Mouse (Mus musculus) liver, embryonic 15.5 days (tissue): Measurements from ENCODE around the gene Snta1. TPM values are rescaled to one million over a fixed set of nuclear protein-coding genes. Genes with fewer than 3 reads are reported as not detected.
A peak's percentile ranks its signal among the peaks of the same experiment; 100 is the strongest.

Experiments
- ATAC-seq: fragments of 200-750 bp; cut with Nextera tagmentation; 2 replicates; pipeline ENCODE4 v1.8.0; 2017; ENCODE audit warnings: moderate number of reproducible peaks, mild to moderate bottlenecking, moderate library complexity; ENCODE audit not compliant: insufficient read depth
- H3K27ac ChIP-seq: fragments of 300-500 bp; sonication (generic); replicated peaks from 2 replicates; pipeline ENCODE4 v1.5.1; 2015; ENCODE audit warnings: mild to moderate bottlenecking, inconsistent platforms
- H3K27me3 ChIP-seq: fragments of 300-500 bp; sonication (generic); 2 replicates; pipeline ENCODE4 v1.6.1; 2015; ENCODE audit warnings: mild to moderate bottlenecking, inconsistent platforms
- H3K36me3 ChIP-seq: fragments of 300-500 bp; sonication (generic); replicated peaks from 2 replicates; pipeline ENCODE4 v1.6.1; 2015; ENCODE audit warnings: moderate library complexity, mild to moderate bottlenecking, inconsistent platforms
- H3K4me1 ChIP-seq: fragments of 300-500 bp; sonication (generic); replicated peaks from 2 replicates; pipeline ENCODE4 v1.6.1; 2015; ENCODE audit warnings: inconsistent platforms
- H3K4me2 ChIP-seq: fragments of 300-500 bp; sonication (generic); 2 replicates; pipeline ENCODE4 v1.6.1; 2015; ENCODE audit warnings: moderate library complexity, mild to moderate bottlenecking, inconsistent platforms
- H3K4me3 ChIP-seq: fragments of 300-500 bp; sonication (generic); replicated peaks from 2 replicates; pipeline ENCODE4 v1.5.1; 2015; ENCODE audit warnings: mild to moderate bottlenecking, inconsistent platforms
- H3K9ac ChIP-seq: fragments of 300-500 bp; sonication (generic); 2 replicates; pipeline ENCODE4 v1.6.1; 2015; ENCODE audit warnings: moderate library complexity, mild to moderate bottlenecking, inconsistent platforms
- H3K9me3 ChIP-seq: fragments of 300-500 bp; sonication (generic); replicated peaks from 2 replicates; pipeline ENCODE4 v1.6.1; 2016; ENCODE audit warnings: inconsistent platforms
- WGBS: fragments of 180-500 bp; shearing (Covaris S2); methylation state at CpG from one replicate; pipeline ENCODE4 v1.1.7; 2015; ENCODE audit warnings: mixed read lengths; ENCODE audit not compliant: insufficient replicate concordance; 5-methylcytosine and 5-hydroxymethylcytosine counted together
- polyA plus RNA-seq: library from polyadenylated mRNA; unstranded; fragments of >200 nt; fragmentation: Nextera tagmentation; extraction: Ambion mirVana; gene quantifications from 2 replicates; pipeline ENCODE4 v1.2.1, GENCODE M21; 2015

Snta1 gene
- polyA plus RNA-seq, 1 experiment from 2014 or later: 2.9 TPM

DNA sequence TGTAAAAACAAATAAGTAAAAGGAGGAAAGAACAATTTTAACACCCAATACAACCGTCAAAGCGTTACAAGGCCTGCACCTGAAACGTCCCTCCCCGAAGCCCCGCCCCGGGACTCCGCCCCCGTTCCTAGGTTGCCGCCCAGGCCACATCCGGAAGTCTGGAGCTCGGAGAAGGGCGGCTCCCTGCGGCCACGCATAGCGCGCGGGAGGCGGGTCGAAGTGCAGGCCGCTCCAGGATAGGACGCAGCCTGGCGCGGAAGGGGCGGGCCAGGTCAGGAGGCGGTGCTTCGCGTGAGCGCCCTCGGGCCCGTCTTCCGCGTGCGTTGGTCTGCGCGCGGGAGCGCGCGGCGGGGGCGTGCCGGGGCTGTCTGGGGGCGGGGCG, 28.2 kb upstream of the Snta1 start:
- H3K4me3 ChIP-seq: peak overlapping the region; percentile 81
- no peaks in the 10 kb centered on the region for H3K36me3 ChIP-seq
- peak; percentile 99 for ATAC-seq
- 0 out of 2 replicates have a peak overlapping the region, but pooled peaks have one; percentile 93 for H3K9ac ChIP-seq
- under 1% methylated on average over 44 of the region's 44 CpGs for WGBS
- H3K4me1 ChIP-seq: peaks cover 38% of the 10 kb centered on the region
- H3K27me3 ChIP-seq: no peaks in the 10 kb centered on the region
- peak overlapping the region; percentile 83 for H3K27ac ChIP-seq
- no peaks in the 10 kb centered on the region for H3K9me3 ChIP-seq
- H3K4me2 ChIP-seq: peak overlapping the region; percentile 82

- no peak overlapping the region for H3K9ac ChIP-seq
- no peaks in the 10 kb centered on the region for H3K9me3 ChIP-seq
- no peak overlapping the region for H3K4me3 ChIP-seq
- no peaks in the 10 kb centered on the region for H3K36me3 ChIP-seq
- no peak overlapping the region; the same call in 1 of the 2 replicates for H3K27ac ChIP-seq
- H3K4me2 ChIP-seq: no peak overlapping the region
- ATAC-seq: no peak
- H3K27me3 ChIP-seq: no peaks in the 10 kb centered on the region
- peaks cover 38% of the 10 kb centered on the region for H3K4me1 ChIP-seq
- 87% methylated on average over 7 of the region's 7 CpGs for WGBS
Observed at GRCm38 (mm10) chr2:154434690-154435089, 26.8 kb upstream of the Snta1 start.

DNA sequence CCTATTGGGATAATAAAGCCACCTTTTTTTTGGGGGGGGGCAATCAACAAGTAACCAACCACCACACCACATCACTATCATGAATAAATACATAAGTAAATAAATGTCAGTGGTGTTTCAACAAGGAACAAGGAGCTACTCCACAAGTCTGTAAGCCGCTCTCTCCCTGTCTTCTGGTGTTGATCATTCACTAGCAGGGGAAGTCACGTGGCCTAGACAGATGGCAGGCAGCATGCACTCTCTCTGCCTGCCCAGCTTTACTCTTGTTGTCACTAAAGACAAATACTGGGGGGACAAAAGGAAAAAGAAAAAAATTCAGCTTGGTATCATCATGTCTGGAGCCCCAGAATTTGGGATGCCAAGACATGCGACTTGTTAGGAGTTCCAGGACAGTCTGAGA, 25.5 kb upstream of the Snta1 start:
- ATAC-seq: no peak
- Histone ChIP-seq H3K4me2 (no peak overlapping the region), H3K9ac (no peak overlapping the region), H3K9me3 (no peaks in the 10 kb centered on the region), H3K36me3 (no peaks in the 10 kb centered on the region), H3K27me3 (no peaks in the 10 kb centered on the region), H3K4me1 (peaks cover 29% of the 10 kb centered on the region), H3K4me3 (no peak overlapping the region), H3K27ac (no peak overlapping the region)
- WGBS: 69% methylated on average over 3 of the region's 3 CpGs

GRCm38 (mm10) chr2:154432696-154433095, 24.8 kb upstream of the Snta1 start:
- no peak for ATAC-seq

DNA sequence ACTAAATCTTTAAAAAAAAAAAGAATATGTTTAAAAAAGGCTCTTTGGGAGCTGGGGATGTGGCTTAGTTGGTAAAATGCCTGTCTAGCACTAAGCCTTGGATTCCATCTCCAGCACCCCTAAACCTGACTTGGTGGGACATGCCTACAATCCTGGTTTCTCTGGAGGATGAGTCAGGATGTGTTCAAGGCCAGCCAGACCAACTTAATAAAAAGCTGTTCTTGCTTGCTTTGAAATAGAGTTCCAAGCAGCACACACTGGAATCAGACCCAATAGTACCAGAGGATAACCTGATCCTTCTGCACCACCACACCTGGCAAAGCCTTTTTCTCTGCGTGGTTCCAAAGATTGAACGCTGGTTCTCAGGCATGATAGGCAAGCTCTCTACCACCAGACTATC, 22.7 kb upstream of the Snta1 start:
- ATAC-seq: no peak
- H3K9ac ChIP-seq: no peak overlapping the region
- H3K27ac ChIP-seq: no peak overlapping the region
- WGBS: 81% methylated on average over 2 of the region's 2 CpGs
- peaks cover 12% of the 10 kb centered on the region for H3K4me1 ChIP-seq
- no peak overlapping the region for H3K4me2 ChIP-seq
- peaks cover 24% of the 10 kb centered on the region for H3K27me3 ChIP-seq
- no peaks in the 10 kb centered on the region for H3K36me3 ChIP-seq
- H3K9me3 ChIP-seq: no peaks in the 10 kb centered on the region
- no peak overlapping the region for H3K4me3 ChIP-seq

More at GRCm38 (mm10) chr2:154432696-154433095, 24.8 kb upstream of the Snta1 start:
- Histone ChIP-seq H3K4me3 (no peak overlapping the region), H3K4me1 (peaks cover 25% of the 10 kb centered on the region), H3K27me3 (peaks cover 7% of the 10 kb centered on the region), H3K36me3 (no peaks in the 10 kb centered on the region), H3K4me2 (no peak overlapping the region), H3K9ac (no peak overlapping the region), H3K9me3 (no peaks in the 10 kb centered on the region), H3K27ac (no peak overlapping the region)
- WGBS: 38% methylated on average over 2 of the region's 2 CpGs

DNA sequence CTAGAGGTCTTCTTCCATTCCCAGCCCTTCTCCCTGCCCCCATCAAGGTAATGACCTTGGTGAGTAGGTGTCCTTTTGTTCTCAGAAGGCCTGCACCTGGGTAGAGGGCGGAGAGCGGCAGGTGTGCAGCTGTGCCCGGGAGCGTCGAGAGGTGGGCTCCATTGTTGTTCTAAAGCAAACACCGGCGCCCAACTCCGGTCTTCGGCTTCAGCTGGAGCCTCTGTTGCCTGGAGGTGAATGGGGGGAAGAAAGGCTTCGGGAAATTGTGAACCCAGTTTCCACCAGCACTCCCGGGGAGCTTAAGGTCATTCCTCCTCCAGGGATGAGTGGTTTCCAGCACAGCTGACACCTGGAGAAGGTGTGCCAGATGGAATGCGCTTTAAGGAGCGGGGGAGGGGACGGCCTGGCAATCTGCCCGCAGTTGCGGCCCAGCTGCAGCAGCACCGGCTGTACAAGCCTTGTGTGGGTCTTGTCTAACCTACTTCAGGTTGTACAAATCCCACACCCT, 20.0 kb upstream of the Snta1 start:
- Histone ChIP-seq H3K27me3 (peaks cover 24% of the 10 kb centered on the region), H3K4me2 (peak overlapping the region; percentile 28), H3K9ac (no peak overlapping the region), H3K4me3 (no peak overlapping the region), H3K36me3 (no peaks in the 10 kb centered on the region), H3K27ac (no peak overlapping the region), H3K4me1 (peaks cover 6% of the 10 kb centered on the region; the same call in 1 of the 2 replicates), H3K9me3 (no peaks in the 10 kb centered on the region)
- 52% methylated on average over 17 of the region's 17 CpGs for WGBS
- no peak for ATAC-seq

DNA sequence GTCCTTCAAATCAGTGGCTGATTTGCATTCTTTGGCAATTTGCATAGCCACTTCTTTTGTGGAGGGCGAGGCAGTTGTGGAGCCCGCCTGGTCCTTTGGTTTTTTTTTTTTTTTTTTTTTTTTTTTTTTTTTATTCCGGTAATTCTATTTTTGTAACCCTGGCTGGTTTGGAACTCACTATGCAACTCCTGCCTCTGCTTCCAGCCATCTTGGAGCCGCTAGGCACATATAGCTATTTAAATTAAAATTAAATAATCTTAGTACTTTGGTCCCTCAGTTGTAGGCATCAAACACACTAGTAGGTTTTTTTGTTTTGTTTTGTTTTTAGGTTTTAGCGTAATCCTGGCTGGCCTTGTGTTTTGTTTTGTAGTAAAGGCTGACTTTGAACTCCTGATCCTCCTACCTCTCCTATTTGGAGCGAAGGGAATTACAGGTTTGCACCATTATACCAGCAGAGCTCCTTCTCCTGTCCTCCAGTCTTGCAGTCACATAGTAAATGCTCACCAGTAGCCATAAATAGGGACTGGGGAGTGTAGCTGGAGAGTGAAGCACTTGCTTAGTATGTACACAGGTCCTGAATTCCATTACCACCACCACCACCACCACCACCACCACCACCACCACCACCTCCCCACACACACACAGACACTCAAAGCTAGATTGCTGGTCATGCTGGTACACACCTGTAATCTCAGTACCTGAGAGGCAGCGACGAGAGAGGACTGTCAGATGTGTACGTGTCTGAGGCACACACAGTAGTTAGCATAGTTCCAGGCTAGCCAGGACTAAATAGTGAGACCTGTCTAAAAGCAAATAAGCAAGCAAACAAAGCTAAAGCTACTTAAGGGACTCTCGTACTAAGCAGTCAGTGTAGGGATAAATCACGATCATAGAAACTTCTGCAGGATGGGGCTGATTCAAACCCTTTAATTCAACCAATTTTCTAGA, 19.3 kb upstream of the Snta1 start:
- Histone ChIP-seq H3K9me3 (no peaks in the 10 kb centered on the region), H3K27ac (no peak overlapping the region), H3K9ac (no peak overlapping the region), H3K4me2 (peak overlapping the region; percentile 48), H3K36me3 (no peaks in the 10 kb centered on the region), H3K4me1 (peaks cover 6% of the 10 kb centered on the region; the same call in 1 of the 2 replicates), H3K27me3 (peaks cover 24% of the 10 kb centered on the region), H3K4me3 (peak overlapping the region; percentile 28; the same call in 1 of the 2 replicates)
- 55% methylated on average over 11 of the region's 11 CpGs for WGBS
- no peak for ATAC-seq

- WGBS: 14% methylated on average over 25 of the region's 25 CpGs
- Histone ChIP-seq H3K36me3 (no peaks in the 10 kb centered on the region), H3K4me1 (peaks cover 3% of the 10 kb centered on the region; the same call in 1 of the 2 replicates), H3K4me3 (peak overlapping the region; percentile 28), H3K27me3 (peaks cover 28% of the 10 kb centered on the region), H3K27ac (no peak overlapping the region), H3K9ac (no peak overlapping the region), H3K9me3 (no peaks in the 10 kb centered on the region), H3K4me2 (peak overlapping the region; percentile 48)
- no peak for ATAC-seq
Observed at GRCm38 (mm10) chr2:154426188-154426904, 18.4 kb upstream of the Snta1 start.

GRCm38 (mm10) chr2:154425522-154425921, 17.6 kb upstream of the Snta1 start:
- WGBS: 72% methylated on average over 3 of the region's 3 CpGs

DNA sequence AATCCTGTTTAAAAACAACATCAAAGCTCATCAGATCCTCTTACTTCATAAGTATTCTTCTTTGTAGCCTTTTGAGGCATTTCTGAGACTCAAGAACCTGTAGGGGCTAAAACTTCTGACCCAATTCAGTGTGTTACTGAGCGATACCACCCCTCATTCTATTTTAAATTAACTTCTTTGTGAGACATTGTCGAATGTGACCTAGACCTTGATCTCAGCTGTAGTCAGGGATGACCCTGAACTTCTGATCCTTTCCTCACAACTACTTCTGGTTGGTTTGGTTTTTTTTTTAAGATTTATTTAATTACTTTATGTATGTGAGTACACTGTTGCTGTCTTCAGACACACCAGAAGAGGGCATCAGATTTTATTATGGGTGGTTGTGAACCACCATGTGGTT, 15.6 kb upstream of the Snta1 start:
- H3K9ac ChIP-seq: no peak overlapping the region
- peaks cover 30% of the 10 kb centered on the region for H3K27me3 ChIP-seq
- no peak overlapping the region for H3K27ac ChIP-seq
- H3K4me3 ChIP-seq: no peak overlapping the region
- ATAC-seq: no peak
- no peak overlapping the region for H3K4me2 ChIP-seq
- H3K4me1 ChIP-seq: peaks cover 3% of the 10 kb centered on the region; the same call in 1 of the 2 replicates
- 66% methylated on average over 2 of the region's 2 CpGs for WGBS
- no peaks in the 10 kb centered on the region for H3K36me3 ChIP-seq
- no peaks in the 10 kb centered on the region for H3K9me3 ChIP-seq

More at GRCm38 (mm10) chr2:154425522-154425921, 17.6 kb upstream of the Snta1 start:
- peaks cover 30% of the 10 kb centered on the region for H3K27me3 ChIP-seq
- H3K9ac ChIP-seq: no peak overlapping the region
- H3K36me3 ChIP-seq: no peaks in the 10 kb centered on the region
- ATAC-seq: no peak
- no peak overlapping the region for H3K27ac ChIP-seq
- H3K4me3 ChIP-seq: no peak overlapping the region
- H3K4me1 ChIP-seq: peaks cover 3% of the 10 kb centered on the region; the same call in 1 of the 2 replicates
- H3K9me3 ChIP-seq: no peaks in the 10 kb centered on the region
- H3K4me2 ChIP-seq: no peak overlapping the region

GRCm38 (mm10) chr2:154422181-154422580, 14.3 kb upstream of the Snta1 start:
- WGBS: 55% methylated on average over 5 of the region's 5 CpGs
- H3K9ac ChIP-seq: no peak overlapping the region
- no peak for ATAC-seq

More at GRCm38 (mm10) chr2:154422181-154422580, 14.3 kb upstream of the Snta1 start:
- Histone ChIP-seq H3K4me3 (no peak overlapping the region), H3K27me3 (peaks cover 19% of the 10 kb centered on the region), H3K36me3 (no peaks in the 10 kb centered on the region), H3K4me2 (no peak overlapping the region), H3K27ac (no peak overlapping the region), H3K4me1 (no peaks in the 10 kb centered on the region), H3K9me3 (no peaks in the 10 kb centered on the region)
